Mouse (Mus musculus): ENCODE data around the gene Sag. TPM values are rescaled to one million over a fixed set of nuclear protein-coding genes. Genes with fewer than 3 reads are reported as not detected.
"Not testable (repeated sequence)": the region's sequence is repeated elsewhere in the genome, so short reads cannot be mapped to it uniquely, and the experiment has no call there.

The Sag gene
- polyA plus RNA-seq, 1 experiment from 2014 or later: 1.8 TPM

DNA sequence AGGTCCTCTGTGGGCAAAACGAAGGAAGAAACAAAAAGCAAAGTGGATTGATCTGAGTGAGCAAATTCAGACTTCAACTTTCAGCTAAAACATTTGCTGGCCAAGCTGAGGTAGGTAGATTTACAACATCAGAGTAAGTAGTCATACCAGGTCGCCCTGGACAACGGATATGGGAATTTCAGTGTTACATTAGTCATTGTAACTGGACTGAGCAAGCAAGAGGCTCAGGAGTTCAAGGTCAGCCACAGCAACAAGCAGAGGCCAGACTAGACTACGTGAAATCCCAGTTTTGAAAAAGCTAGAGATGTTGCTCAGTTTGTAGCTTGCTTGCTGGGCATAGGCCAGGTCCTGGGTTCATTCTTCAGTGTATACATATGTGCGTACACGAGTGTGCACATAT is 22.5 kb downstream of the Sag start:
- Histone ChIP-seq H3K27ac (no peak overlapping the region), H3K4me1 (no peaks in the 10 kb centered on the region), H3K9ac (no peak overlapping the region), H3K36me3 (no peaks in the 10 kb centered on the region), H3K4me2 (no peak overlapping the region), H3K9me3 (no peaks in the 10 kb centered on the region), H3K4me3 (no peak overlapping the region), H3K27me3 (no peaks in the 10 kb centered on the region)
- no peak for ATAC-seq (ENCODE audit: insufficient number of reproducible peaks, low FRiP score, low TSS enrichment, low read depth)
- 84% methylated on average over 6 of the region's 6 CpGs for WGBS

DNA sequence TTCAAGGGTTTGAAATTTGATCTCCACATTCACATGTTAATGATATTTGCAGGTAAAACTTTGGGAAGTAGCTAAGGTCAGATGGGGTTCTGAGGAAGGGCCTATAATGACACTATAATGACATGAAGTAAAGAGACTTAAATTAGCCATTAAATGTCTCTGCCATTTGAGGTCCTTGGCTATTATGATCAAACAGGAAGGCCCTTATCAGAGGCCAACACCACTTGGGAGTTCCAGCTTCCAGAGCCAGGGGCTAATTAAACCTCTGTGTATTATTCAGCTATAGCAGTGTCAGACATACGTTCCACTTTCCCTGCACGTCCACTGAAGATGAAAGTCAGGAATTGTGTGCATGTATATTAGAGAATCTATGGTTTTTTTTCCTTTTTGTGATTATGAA is 23.0 kb downstream of the Sag start:
- no peak for ATAC-seq (ENCODE audit: insufficient number of reproducible peaks, low FRiP score, low TSS enrichment, low read depth)
- WGBS: 68% methylated on average over 2 of the region's 2 CpGs

DNA sequence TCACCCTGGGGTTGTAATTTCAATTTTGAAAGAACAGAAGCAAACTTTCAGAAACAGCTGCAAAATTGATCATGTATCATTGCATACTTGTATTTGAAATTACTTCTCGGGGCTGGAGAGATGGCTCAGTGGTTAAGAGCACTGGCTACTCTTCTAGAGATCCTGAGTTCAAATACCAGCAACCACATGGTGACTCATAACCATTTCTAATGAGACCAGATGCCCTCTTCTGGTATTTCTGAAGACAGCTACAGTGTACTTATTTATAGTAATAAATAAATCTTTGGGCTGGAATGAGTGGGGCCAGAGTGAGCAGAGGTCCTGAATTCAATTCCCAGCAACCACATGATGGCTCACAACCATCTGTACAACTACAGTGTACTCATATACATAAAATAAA is 24.0 kb downstream of the Sag start:
- not testable (repeated sequence) for ATAC-seq (ENCODE audit: insufficient number of reproducible peaks, low FRiP score, low TSS enrichment, low read depth); H3K9me3 ChIP-seq; H3K4me3 ChIP-seq; H3K9ac ChIP-seq; H3K27me3 ChIP-seq; H3K36me3 ChIP-seq; H3K4me1 ChIP-seq; H3K27ac ChIP-seq; H3K4me2 ChIP-seq
- WGBS: 79% methylated on average over 1 of the region's 1 CpGs

More for the DNA sequence above, 23.0 kb downstream of the Sag start:
- Histone ChIP-seq H3K4me1 (no peaks in the 10 kb centered on the region), H3K4me2 (no peak overlapping the region), H3K9ac (no peak overlapping the region), H3K4me3 (no peak overlapping the region), H3K27ac (no peak overlapping the region), H3K36me3 (no peaks in the 10 kb centered on the region), H3K9me3 (no peaks in the 10 kb centered on the region), H3K27me3 (no peaks in the 10 kb centered on the region)

GRCm38 (mm10) chr1:87828185-87828584 is 24.7 kb downstream of the Sag start:
- 74% methylated on average over 9 of the region's 9 CpGs for WGBS
- no peaks in the 10 kb centered on the region for H3K4me1 ChIP-seq
- ATAC-seq (ENCODE audit: insufficient number of reproducible peaks, low FRiP score, low TSS enrichment, low read depth): no peak
- H3K27me3 ChIP-seq: no peaks in the 10 kb centered on the region
- no peak overlapping the region for H3K9ac ChIP-seq
- no peak overlapping the region for H3K4me2 ChIP-seq
- no peaks in the 10 kb centered on the region for H3K36me3 ChIP-seq
- H3K9me3 ChIP-seq: no peaks in the 10 kb centered on the region
- H3K4me3 ChIP-seq: no peak overlapping the region
- no peak overlapping the region for H3K27ac ChIP-seq

GRCm38 (mm10) chr1:87828926-87829580 is 25.6 kb downstream of the Sag start:
- H3K4me2 ChIP-seq: no peak overlapping the region

DNA sequence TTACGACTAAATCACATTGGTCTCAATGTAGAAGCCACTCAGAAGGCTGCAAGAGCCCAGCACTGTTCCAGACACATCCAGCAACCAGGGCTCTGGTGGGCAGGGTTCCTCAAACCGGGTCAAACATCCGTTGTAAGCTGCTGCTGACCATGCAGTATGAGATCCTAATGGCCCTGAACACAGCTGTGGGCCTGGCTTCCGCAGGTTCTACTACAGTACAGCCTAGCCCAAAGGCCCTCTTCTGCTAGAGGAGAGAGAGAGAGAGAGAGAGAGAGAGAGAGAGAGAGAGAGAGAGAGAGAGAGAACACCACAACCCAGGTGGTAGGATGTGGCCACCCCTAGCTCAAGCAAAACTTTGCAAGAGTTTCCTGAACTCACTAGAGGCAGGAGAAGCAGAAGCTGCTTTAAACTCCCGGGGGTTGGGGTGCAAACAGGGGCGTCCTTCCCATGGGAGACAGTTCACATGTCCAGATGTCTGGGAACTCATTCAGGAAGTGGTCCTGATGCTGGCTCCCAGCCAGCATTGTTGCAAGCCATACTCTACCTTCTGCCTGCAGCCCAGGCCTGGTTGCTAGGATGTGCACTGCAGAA is 26.2 kb downstream of the Sag start:
- Histone ChIP-seq H3K4me1 (no peaks in the 10 kb centered on the region), H3K4me2 (no peak overlapping the region), H3K36me3 (no peaks in the 10 kb centered on the region), H3K27ac (no peak overlapping the region), H3K9me3 (no peaks in the 10 kb centered on the region), H3K4me3 (no peak overlapping the region), H3K9ac (no peak overlapping the region), H3K27me3 (no peaks in the 10 kb centered on the region)
- no peak for ATAC-seq (ENCODE audit: insufficient number of reproducible peaks, low FRiP score, low TSS enrichment, low read depth)
- 44% methylated on average over 6 of the region's 6 CpGs for WGBS

More at GRCm38 (mm10) chr1:87828926-87829580, 25.6 kb downstream of the Sag start:
- Histone ChIP-seq H3K4me1 (no peaks in the 10 kb centered on the region), H3K36me3 (no peaks in the 10 kb centered on the region), H3K27me3 (no peaks in the 10 kb centered on the region), H3K27ac (no peak overlapping the region), H3K9ac (no peak overlapping the region), H3K9me3 (no peaks in the 10 kb centered on the region), H3K4me3 (no peak overlapping the region)
- 54% methylated on average over 7 of the region's 7 CpGs for WGBS
- no peak for ATAC-seq (ENCODE audit: insufficient number of reproducible peaks, low FRiP score, low TSS enrichment, low read depth)

DNA sequence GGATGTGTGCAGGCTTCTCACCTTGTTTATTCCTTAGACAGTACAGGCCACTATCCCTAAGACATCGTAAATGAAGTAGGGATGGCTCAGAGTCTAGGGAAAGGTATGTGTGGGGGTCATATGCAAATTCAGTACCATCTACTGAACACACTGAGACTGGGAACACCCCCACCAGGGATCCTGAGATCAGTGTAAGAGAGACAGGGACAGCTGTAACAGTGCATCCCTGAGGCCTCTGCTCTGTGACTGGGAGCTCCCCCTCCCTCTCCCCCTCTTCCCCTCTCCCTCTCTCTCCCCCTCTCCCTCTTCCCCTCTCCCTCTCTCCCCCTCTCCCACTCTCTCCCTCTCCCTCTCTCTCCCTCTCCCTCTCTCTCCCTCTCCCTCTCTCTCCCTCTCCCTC is 33.0 kb downstream of the Sag start:
- H3K36me3 ChIP-seq: no peaks in the 10 kb centered on the region
- no peak for ATAC-seq (ENCODE audit: insufficient number of reproducible peaks, low FRiP score, low TSS enrichment, low read depth)
- H3K9me3 ChIP-seq: no peaks in the 10 kb centered on the region
- H3K27me3 ChIP-seq: no peaks in the 10 kb centered on the region
- WGBS: 53% methylated on average over 1 of the region's 1 CpGs
- H3K4me3 ChIP-seq: no peak overlapping the region
- 0 out of 2 replicates have a peak, but pooled peaks cover 4% of the 10 kb centered on the region for H3K4me1 ChIP-seq
- no peak overlapping the region for H3K4me2 ChIP-seq
- H3K27ac ChIP-seq: no peak overlapping the region
- no peak overlapping the region for H3K9ac ChIP-seq

- H3K9me3 ChIP-seq: no peaks in the 10 kb centered on the region
These were observed 33.5 kb downstream of the Sag start for GRCm38 (mm10) chr1:87837018-87837417.

GRCm38 (mm10) chr1:87840411-87841208 is 37.1 kb downstream of the Sag start:
- H3K27me3 ChIP-seq: no peaks in the 10 kb centered on the region
- no peak for ATAC-seq (ENCODE audit: insufficient number of reproducible peaks, low FRiP score, low TSS enrichment, low read depth)
- H3K36me3 ChIP-seq: no peaks in the 10 kb centered on the region
- no peak overlapping the region for H3K4me3 ChIP-seq
- no peak overlapping the region for H3K27ac ChIP-seq
- 0 out of 2 replicates have a peak, but pooled peaks cover 4% of the 10 kb centered on the region for H3K4me1 ChIP-seq
- no peaks in the 10 kb centered on the region for H3K9me3 ChIP-seq
- WGBS: 55% methylated on average over 11 of the region's 11 CpGs
- H3K4me2 ChIP-seq: no peak overlapping the region
- no peak overlapping the region for H3K9ac ChIP-seq

More at GRCm38 (mm10) chr1:87837018-87837417, 33.5 kb downstream of the Sag start:
- 0 out of 2 replicates have a peak, but pooled peaks have one; percentile 58 for ATAC-seq (ENCODE audit: insufficient number of reproducible peaks, low FRiP score, low TSS enrichment, low read depth)
- Histone ChIP-seq H3K9ac (no peak overlapping the region), H3K4me2 (no peak overlapping the region), H3K27ac (no peak overlapping the region), H3K36me3 (no peaks in the 10 kb centered on the region), H3K4me3 (no peak overlapping the region), H3K4me1 (0 out of 2 replicates have a peak, but pooled peaks cover 4% of the 10 kb centered on the region), H3K27me3 (no peaks in the 10 kb centered on the region)
- 39% methylated on average over 5 of the region's 5 CpGs for WGBS

GRCm38 (mm10) chr1:87846801-87847474 is 43.5 kb downstream of the Sag start:
- no peak overlapping the region for H3K9ac ChIP-seq
- no peak overlapping the region for H3K4me3 ChIP-seq
- no peaks in the 10 kb centered on the region for H3K9me3 ChIP-seq
- H3K27me3 ChIP-seq: no peaks in the 10 kb centered on the region
- no peaks in the 10 kb centered on the region for H3K36me3 ChIP-seq
- peak overlapping the region; percentile 73 for H3K27ac ChIP-seq
- 10% methylated on average over 2 of the region's 2 CpGs for WGBS
- peak; percentile 52; the same call in 1 of the 2 replicates for ATAC-seq (ENCODE audit: insufficient number of reproducible peaks, low FRiP score, low TSS enrichment, low read depth)
- H3K4me1 ChIP-seq: peaks cover 11% of the 10 kb centered on the region
- no peak overlapping the region for H3K4me2 ChIP-seq

GRCm38 (mm10) chr1:87847475-87848168 is 44.1 kb downstream of the Sag start:
- ATAC-seq (ENCODE audit: insufficient number of reproducible peaks, low FRiP score, low TSS enrichment, low read depth): no peak
- Histone ChIP-seq H3K9me3 (no peaks in the 10 kb centered on the region), H3K27me3 (no peaks in the 10 kb centered on the region), H3K4me3 (no peak overlapping the region), H3K4me2 (no peak overlapping the region), H3K36me3 (no peaks in the 10 kb centered on the region), H3K27ac (peak overlapping the region; percentile 73; the same call in 1 of the 2 replicates), H3K9ac (no peak overlapping the region), H3K4me1 (peaks cover 11% of the 10 kb centered on the region)
- 19% methylated on average over 4 of the region's 4 CpGs for WGBS
